Mouse (Mus musculus) limb, embryonic 14.5 days (tissue): ENCODE results near the gene Pard3b. TPM values are rescaled to one million over a fixed set of nuclear protein-coding genes. Genes with fewer than 3 reads are reported as not detected.
A peak's percentile ranks its signal among the peaks of the same experiment; 100 is the strongest.

Experiments used
- ATAC-seq: fragments of 200-750 bp; cut with Nextera tagmentation; 2 replicates; pipeline ENCODE4 v1.8.0; 2017; ENCODE audit warnings: low read depth, moderate number of reproducible peaks, moderate TSS enrichment; ENCODE audit not compliant: low FRiP score
- DNase-seq: peaks from one replicate; pipeline ENCODE4 v3.0.0-alpha.2; 2015; ENCODE audit warnings: low spot score
- H3K27ac ChIP-seq: fragments of 300-500 bp; sonication (generic); replicated peaks from 2 replicates; pipeline ENCODE4 v1.5.1; 2014; ENCODE audit warnings: low read depth, mild to moderate bottlenecking, low read length, moderate library complexity, mixed read lengths
- H3K27me3 ChIP-seq: fragments of 300-500 bp; sonication (generic); 2 replicates; pipeline ENCODE4 v1.6.1; 2014; ENCODE audit warnings: low read length, mixed read lengths; ENCODE audit not compliant: control insufficient read depth, insufficient read depth
- H3K36me3 ChIP-seq: fragments of 300-500 bp; sonication (generic); 2 replicates; pipeline ENCODE4 v1.6.1; 2014; ENCODE audit warnings: mild to moderate bottlenecking, low read length, moderate library complexity, mixed read lengths; ENCODE audit not compliant: control insufficient read depth, insufficient read depth
- H3K4me1 ChIP-seq: fragments of 300-500 bp; sonication (generic); 2 replicates; pipeline ENCODE4 v1.6.1; 2014; ENCODE audit warnings: antibody characterized with exemption, low read length, mixed read lengths; ENCODE audit not compliant: control insufficient read depth, insufficient read depth
- H3K4me2 ChIP-seq: fragments of 300-500 bp; sonication (generic); replicated peaks from 2 replicates; pipeline ENCODE4 v1.6.1; 2014; ENCODE audit warnings: low read depth, mild to moderate bottlenecking, low read length, moderate library complexity; ENCODE audit not compliant: severe bottlenecking
- H3K4me3 ChIP-seq: fragments of 300-500 bp; sonication (generic); replicated peaks from 2 replicates; pipeline ENCODE4 v1.5.1; 2014; ENCODE audit warnings: low read length
- H3K9ac ChIP-seq: fragments of 300-500 bp; sonication (generic); 2 replicates; pipeline ENCODE4 v1.6.1; 2014; ENCODE audit warnings: mild to moderate bottlenecking, low read depth, low read length, moderate library complexity; ENCODE audit not compliant: severe bottlenecking
- H3K9me3 ChIP-seq: fragments of 300-500 bp; sonication (generic); 2 replicates; pipeline ENCODE4 v1.6.1; 2016; ENCODE audit warnings: low read length; ENCODE audit not compliant: control insufficient read depth
- POLR2A ChIP-seq: fragments of 200-500 bp; IDR thresholded peaks from 2 replicates; pipeline ENCODE4 v1.8.0; 2012; ENCODE audit warnings: inconsistent platforms, mild to moderate bottlenecking, moderate library complexity, borderline replicate concordance; ENCODE audit not compliant: insufficient read depth, insufficient read length; ENCODE audit errors: extremely low read depth
- WGBS: fragments of 180-500 bp; shearing (Covaris S2); extraction: QIAGEN DNeasy Blood & Tissue Kit; methylation state at CpG from one replicate; pipeline ENCODE4 v1.1.7; 2014; 5-methylcytosine and 5-hydroxymethylcytosine counted together
- polyA plus RNA-seq, 2 experiments: library from polyadenylated mRNA; depleted of rRNA in 1 of 2; stranded (reverse) in 1 of 2; unstranded in 1 of 2; fragments of >200 nt; fragmentation: Nextera tagmentation in 1 of 2; extraction: Ambion mirVana in 1 of 2; gene quantifications; 2 replicates each; pipeline versions ENCODE4 v1.2.1 to v1.2.3; 2012 to 2014

Gene Pard3b
- polyA plus RNA-seq, 2 experiments: 5.3 to 21.0 TPM

DNA sequence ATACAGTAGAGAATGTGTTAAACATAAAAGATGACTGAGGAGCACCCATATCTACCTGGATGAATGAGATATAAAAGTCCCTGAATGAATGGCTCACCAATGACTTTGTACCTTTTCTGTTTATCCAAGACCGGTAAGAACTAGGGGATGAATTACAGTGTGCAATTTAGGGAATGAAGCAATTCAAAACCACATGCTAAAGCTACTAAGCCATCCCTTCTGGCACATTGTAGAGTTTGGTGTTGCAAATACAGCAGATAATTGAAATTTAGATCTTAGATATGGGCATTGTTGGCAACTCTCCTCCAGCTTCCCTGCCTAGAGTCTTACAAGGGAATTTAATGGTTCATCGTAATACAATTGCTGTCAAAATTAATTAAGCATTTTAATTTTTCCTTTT is 490.6 kb downstream of the Pard3b start:
- no peaks in the 10 kb centered on the region for H3K27me3 ChIP-seq
- DNase-seq (no peak), ATAC-seq (no peak)
- H3K9me3 ChIP-seq: no peaks in the 10 kb centered on the region
- H3K9ac ChIP-seq: no peak overlapping the region
- no peak for TF ChIP-seq POLR2A
- H3K27ac ChIP-seq: no peak overlapping the region
- no peak overlapping the region for H3K4me3 ChIP-seq
- H3K36me3 ChIP-seq: no peaks in the 10 kb centered on the region
- H3K4me1 ChIP-seq: no peaks in the 10 kb centered on the region
- no peak overlapping the region for H3K4me2 ChIP-seq
- 83% methylated on average over 2 of the region's 2 CpGs for WGBS

DNA sequence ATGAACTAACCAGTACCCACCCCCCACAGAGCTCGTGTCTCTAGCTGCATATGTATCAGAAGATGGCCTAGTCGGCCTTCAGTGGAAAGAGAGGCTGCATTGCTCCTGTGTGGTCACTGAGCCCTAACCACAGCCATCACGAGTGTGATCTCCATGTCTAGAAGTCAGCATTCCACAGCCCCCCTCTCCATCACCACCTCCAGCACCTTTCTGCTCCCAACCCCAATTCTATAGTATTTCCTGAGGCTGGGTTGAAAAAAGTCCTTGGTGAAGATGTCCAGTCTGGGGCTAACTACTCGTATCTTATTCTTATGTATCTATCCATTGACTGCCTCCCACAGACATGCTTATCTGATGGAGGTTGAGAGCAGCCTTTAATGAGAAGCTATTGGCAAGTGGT is 509.5 kb downstream of the Pard3b start:
- 86% methylated on average over 4 of the region's 4 CpGs for WGBS
- H3K4me1 ChIP-seq: no peaks in the 10 kb centered on the region
- no peaks in the 10 kb centered on the region for H3K27me3 ChIP-seq
- H3K36me3 ChIP-seq: no peaks in the 10 kb centered on the region
- H3K27ac ChIP-seq: no peak overlapping the region
- H3K4me3 ChIP-seq: no peak overlapping the region
- no peak overlapping the region for H3K9ac ChIP-seq
- H3K9me3 ChIP-seq: no peaks in the 10 kb centered on the region
- ATAC-seq (no peak), DNase-seq (no peak)
- no peak overlapping the region for H3K4me2 ChIP-seq
- no peak for TF ChIP-seq POLR2A

DNA sequence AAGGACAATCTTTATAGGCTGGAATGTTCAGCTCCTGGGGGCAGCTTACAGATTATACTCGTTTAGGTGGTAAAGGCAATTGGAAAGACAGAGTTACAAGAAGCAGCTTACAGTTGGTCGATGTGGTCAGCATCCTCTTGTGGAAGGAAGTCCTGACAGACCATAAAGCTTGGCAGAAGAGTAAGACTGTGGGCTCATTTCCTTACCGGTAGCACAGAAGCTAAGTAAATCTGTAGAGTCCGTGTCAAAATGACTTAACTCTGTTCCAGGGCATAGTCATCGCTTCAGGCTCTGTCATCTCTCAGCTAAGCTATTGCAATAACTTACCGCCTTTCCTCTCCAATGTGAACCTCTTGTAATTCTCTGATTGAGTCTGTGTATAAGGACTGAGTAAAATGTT is 510.2 kb downstream of the Pard3b start:
- Histone ChIP-seq H3K9me3 (no peaks in the 10 kb centered on the region), H3K4me3 (no peak overlapping the region), H3K4me1 (no peaks in the 10 kb centered on the region), H3K36me3 (no peaks in the 10 kb centered on the region), H3K27ac (no peak overlapping the region), H3K27me3 (no peaks in the 10 kb centered on the region), H3K9ac (no peak overlapping the region), H3K4me2 (no peak overlapping the region)
- DNase-seq: no peak
- 68% methylated on average over 6 of the region's 6 CpGs for WGBS
- ATAC-seq: no peak
- no peak for TF ChIP-seq POLR2A

DNA sequence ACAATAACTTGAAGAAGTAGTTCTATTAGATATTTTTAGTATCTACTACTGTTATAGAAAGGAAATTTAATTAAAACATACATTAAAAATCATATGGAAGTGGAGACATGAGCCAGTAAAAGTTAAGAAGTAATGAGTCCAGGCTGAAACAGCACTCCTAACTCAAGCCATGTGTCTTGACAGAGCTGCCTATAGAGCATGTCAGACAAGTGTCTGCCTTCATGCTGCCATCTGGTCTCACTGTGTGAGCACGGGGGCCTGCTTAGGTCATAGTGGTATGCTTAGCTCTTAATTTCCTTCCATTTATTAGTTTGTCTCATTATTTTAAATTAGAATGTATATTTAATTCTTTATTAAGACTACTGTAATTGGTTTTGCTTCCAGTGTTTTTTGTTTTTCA is 517.3 kb downstream of the Pard3b start:
- TF ChIP-seq POLR2A: no peak
- no peak overlapping the region for H3K27ac ChIP-seq
- no peak overlapping the region for H3K9ac ChIP-seq
- no peaks in the 10 kb centered on the region for H3K36me3 ChIP-seq
- ATAC-seq (peak; percentile 41; the same call in 1 of the 2 replicates), DNase-seq (peak; percentile 54)
- H3K27me3 ChIP-seq: no peaks in the 10 kb centered on the region
- H3K4me2 ChIP-seq: no peak overlapping the region
- no peak overlapping the region for H3K4me3 ChIP-seq
- H3K9me3 ChIP-seq: no peaks in the 10 kb centered on the region
- 22% methylated on average over 1 of the region's 1 CpGs for WGBS
- H3K4me1 ChIP-seq: peaks cover 15% of the 10 kb centered on the region

DNA sequence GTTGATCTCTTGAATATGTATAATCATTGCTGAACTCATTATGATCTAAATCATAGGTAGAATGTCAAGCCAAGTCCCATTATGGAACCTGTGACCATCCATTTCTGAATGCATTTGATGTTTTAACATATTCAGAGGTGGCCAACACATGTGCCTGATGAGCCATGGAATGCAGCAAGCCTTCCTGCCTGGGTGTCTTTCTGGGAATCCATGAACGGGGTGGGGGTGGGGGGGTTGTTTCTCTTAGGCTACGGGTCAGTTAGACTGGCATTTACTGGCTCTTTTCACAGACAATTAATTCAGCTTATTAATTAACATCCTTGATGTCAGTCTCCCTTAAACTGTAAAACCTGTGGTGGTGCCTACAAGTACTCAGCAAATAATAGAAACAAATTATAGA is 521.0 kb downstream of the Pard3b start:
- TF ChIP-seq POLR2A: no peak
- Histone ChIP-seq H3K27me3 (no peaks in the 10 kb centered on the region), H3K4me3 (no peak overlapping the region), H3K36me3 (no peaks in the 10 kb centered on the region), H3K4me1 (peaks cover 13% of the 10 kb centered on the region), H3K27ac (no peak overlapping the region), H3K9me3 (no peaks in the 10 kb centered on the region), H3K4me2 (no peak overlapping the region), H3K9ac (no peak overlapping the region)
- ATAC-seq (no peak), DNase-seq (no peak)
- WGBS: 79% methylated on average over 2 of the region's 2 CpGs
